In the genomic region with DNA sequence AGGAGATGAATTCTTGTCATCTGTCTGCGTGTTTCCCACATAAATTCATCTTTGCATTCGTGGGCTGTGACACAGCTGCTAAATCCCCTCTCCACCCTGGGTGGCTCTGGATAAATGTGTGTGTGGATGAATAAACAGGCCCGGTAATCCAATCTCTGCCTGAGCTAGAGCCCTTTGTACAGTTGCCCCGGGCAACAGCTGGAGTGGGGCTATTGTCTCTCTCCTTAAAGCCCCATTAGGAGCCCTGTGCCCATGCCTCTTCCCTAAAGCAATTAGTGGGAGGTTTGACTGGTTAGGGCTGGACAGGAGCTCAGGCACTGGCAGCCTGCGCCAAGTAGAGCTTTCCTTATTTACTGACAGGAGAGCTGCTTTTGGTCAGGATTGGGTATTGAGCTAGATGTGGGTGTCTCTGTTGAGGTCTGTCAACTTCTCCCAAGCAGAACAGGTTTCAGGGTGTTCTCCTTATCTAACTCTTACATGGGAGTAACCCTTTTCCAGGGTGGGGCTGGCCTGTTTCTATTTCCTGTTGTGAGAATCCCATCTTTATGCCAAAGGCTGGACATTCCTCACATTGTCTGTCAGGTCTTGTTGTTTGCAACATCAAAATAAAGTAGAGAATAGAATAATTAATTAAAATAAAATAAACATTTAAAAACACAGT, we compare ENCODE assay signal across 12 mouse cellular contexts. TPM values are rescaled to one million over a fixed set of nuclear protein-coding genes. Genes with fewer than 3 reads are reported as not detected.
DNase-seq lines count a peak whose midpoint lies in the region; ATAC-seq and TF ChIP-seq lines count a peak whose summit lies in the region.
"Had no signal": no experiment of that assay in that cellular context is flagged by ENCODE, and none has a peak within 500 bp of the region (broad histone marks: within the 10 kb centered on the region; RNA-seq: fewer than 3 reads in every experiment).

No protein-coding gene starts in this region.

- WGBS in kidney, embryonic 15.5 days = 16% methylated on average over 5 of the region's 5 CpGs
- WGBS in forebrain, embryonic 10.5 days = 10% methylated on average over 5 of the region's 5 CpGs
- WGBS in intestine, postnatal 0 days = 34% methylated on average over 5 of the region's 5 CpGs
- WGBS in liver, embryonic 11.5 days = 65% methylated on average over 5 of the region's 5 CpGs

- DNase-seq in kidney, adult 18-20 months = no peak
- DNase-seq in forebrain, embryonic 10.5 days (ENCODE audit: extremely low spot score, low spot score) = peak; percentile 83
- peak; percentile 97 for DNase-seq in retina, postnatal 1 day
- no peak for DNase-seq in liver, embryonic 11.5 days (ENCODE audit: low spot score)
- no peak for DNase-seq in testis, postnatal 10 days (ENCODE audit: low spot score)
- DNase-seq in right cerebral cortex, adult 18-20 months = no peak
- DNase-seq: cerebellum, adult 2 months; heart, postnatal 4 days; spleen, adult 18-20 months had no signal

- TF ChIP-seq CTCF in intestine, postnatal 0 days (IDR thresholded peaks at IDR 0.05; ENCODE audit: low read depth) = no peak

- no peak overlapping the region for H3K27ac ChIP-seq in kidney, embryonic 15.5 days
- peak overlapping the region; percentile 72; the same call in 1 of the 2 replicates for H3K27ac ChIP-seq in forebrain, embryonic 10.5 days
- H3K27ac ChIP-seq in intestine, postnatal 0 days (ENCODE audit: low read depth, low read length) = no peak overlapping the region
- H3K27ac ChIP-seq in liver, embryonic 11.5 days (ENCODE audit: low read depth, low read length) = no peak overlapping the region
- H3K27ac ChIP-seq: macrophage had no signal

- no peak overlapping the region for H3K4me2 ChIP-seq in kidney, embryonic 15.5 days
- H3K4me2 ChIP-seq in intestine, postnatal 0 days (replicated peaks; ENCODE audit: low read depth) = no peak overlapping the region
- H3K4me2 ChIP-seq in liver, embryonic 11.5 days = no peak overlapping the region

- H3K4me3 ChIP-seq in kidney, embryonic 15.5 days (replicated peaks) = no peak overlapping the region
- H3K4me3 ChIP-seq in forebrain, embryonic 10.5 days = peak overlapping the region; percentile 3; the same call in 1 of the 2 replicates
- no peak overlapping the region for H3K4me3 ChIP-seq in intestine, postnatal 0 days (ENCODE audit: low read depth, low read length)
- no peak overlapping the region for H3K4me3 ChIP-seq in liver, embryonic 11.5 days (ENCODE audit: low read depth, low read length)

- H3K9me3 ChIP-seq in kidney, embryonic 15.5 days (replicated peaks) = no peaks in the 10 kb centered on the region
- H3K9me3 ChIP-seq in forebrain, embryonic 10.5 days = peaks cover 3% of the 10 kb centered on the region
- H3K9me3 ChIP-seq in intestine, postnatal 0 days (ENCODE audit: control insufficient read depth) = no peaks in the 10 kb centered on the region
- H3K9me3 ChIP-seq in liver, embryonic 11.5 days (ENCODE audit: control insufficient read depth, low read length) = no peaks in the 10 kb centered on the region

- peaks cover 4% of the 10 kb centered on the region; the same call in 1 of the 2 replicates for H3K27me3 ChIP-seq in kidney, embryonic 15.5 days
- peaks cover 90% of the 10 kb centered on the region for H3K27me3 ChIP-seq in forebrain, embryonic 10.5 days (ENCODE audit: poor library complexity, severe bottlenecking)
- H3K27me3 ChIP-seq in intestine, postnatal 0 days (replicated peaks; ENCODE audit: control insufficient read depth, insufficient read depth, low read length) = no peaks in the 10 kb centered on the region
- H3K27me3 ChIP-seq in liver, embryonic 11.5 days (replicated peaks; ENCODE audit: control insufficient read depth, insufficient read depth, low read length) = peaks cover 11% of the 10 kb centered on the region

- no peak overlapping the region for H3K9ac ChIP-seq in kidney, embryonic 15.5 days
- no peak overlapping the region for H3K9ac ChIP-seq in intestine, postnatal 0 days (ENCODE audit: low read depth, low read length)
- H3K9ac ChIP-seq in liver, embryonic 11.5 days (ENCODE audit: low read depth, low read length) = no peak overlapping the region

- H3K36me3 ChIP-seq in kidney, embryonic 15.5 days = no peaks in the 10 kb centered on the region
- H3K36me3 ChIP-seq in forebrain, embryonic 10.5 days (replicated peaks) = no peaks in the 10 kb centered on the region
- no peaks in the 10 kb centered on the region for H3K36me3 ChIP-seq in intestine, postnatal 0 days (ENCODE audit: control insufficient read depth, insufficient read depth)
- no peaks in the 10 kb centered on the region for H3K36me3 ChIP-seq in liver, embryonic 11.5 days (ENCODE audit: control insufficient read depth, insufficient read depth, low read length)

- peaks cover 11% of the 10 kb centered on the region; the same call in 1 of the 2 replicates for H3K4me1 ChIP-seq in kidney, embryonic 15.5 days
- H3K4me1 ChIP-seq in forebrain, embryonic 10.5 days = peaks cover 46% of the 10 kb centered on the region
- H3K4me1 ChIP-seq in intestine, postnatal 0 days (replicated peaks; ENCODE audit: control insufficient read depth, insufficient read depth, low read length) = no peaks in the 10 kb centered on the region
- H3K4me1 ChIP-seq in liver, embryonic 11.5 days (replicated peaks; ENCODE audit: control insufficient read depth, insufficient read depth, low read length) = no peaks in the 10 kb centered on the region

- peak; percentile 56 for ATAC-seq in kidney, embryonic 15.5 days (replicated peaks; ENCODE audit: low FRiP score)
- ATAC-seq in intestine, postnatal 0 days = peak; percentile 37; the same call in 1 of the 2 replicates
- no peak for ATAC-seq in liver, embryonic 11.5 days (replicated peaks; ENCODE audit: low FRiP score)

RNA-seq across cellular contexts. Expression of a gene that starts 38.5 kb away (rescaled TPM):
- 12.1 and 13.2 TPM in 2 replicates for polyA plus RNA-seq in kidney, embryonic 15.5 days (2015; fragmentation: Nextera tagmentation; extraction: Ambion mirVana)
- polyA plus RNA-seq in forebrain, embryonic 10.5 days (2016; fragmentation: Nextera tagmentation; extraction: Ambion mirVana) = 19.6 and 20.5 TPM in 2 replicates
- polyA plus RNA-seq in intestine, postnatal 0 days (2015; fragmentation: Nextera tagmentation; extraction: Ambion mirVana) = 7.6 and 8.2 TPM in 2 replicates
- polyA plus RNA-seq in liver, embryonic 11.5 days (2014; fragmentation: Nextera tagmentation; extraction: Ambion mirVana) = 12.9 and 13.8 TPM in 2 replicates

RNA-seq across cellular contexts. Expression of a gene that starts 57.4 kb away (rescaled TPM):
- polyA plus RNA-seq in kidney, embryonic 15.5 days (2015; fragmentation: Nextera tagmentation; extraction: Ambion mirVana) = 0.40 and 0.51 TPM in 2 replicates
- polyA plus RNA-seq in forebrain, embryonic 10.5 days (2016; fragmentation: Nextera tagmentation; extraction: Ambion mirVana) = 0.44 and 0.67 TPM in 2 replicates
- 0.24 and 0.31 TPM in 2 replicates for polyA plus RNA-seq in intestine, postnatal 0 days (2015; fragmentation: Nextera tagmentation; extraction: Ambion mirVana)
- polyA plus RNA-seq in liver, embryonic 11.5 days (2014; fragmentation: Nextera tagmentation; extraction: Ambion mirVana) = 0.07 TPM in 1 of 2 replicates, not detected in the other

Comparison
In these comparisons a context has a peak if more than half of its experiments do, and no peak if none do; other contexts are left out.
1. DNase-seq: peak in forebrain, embryonic 10.5 days (single experiment) and retina, postnatal 1 day (single experiment); none in kidney, adult 18-20 months (single experiment), liver, embryonic 11.5 days (single experiment), testis, postnatal 10 days (single experiment) and right cerebral cortex, adult 18-20 months (single experiment).